Mouse (Mus musculus) thymus, adult 2 months (tissue): ENCODE measurements at regions not wholly inside any gene's neighbourhood (a gene's known extent, or its start where the extent isn't known, plus 50 kb on each side); places are given as distances from the start of the nearest gene placed in this dataset.

Source experiments
- CTCF ChIP-seq: fragments of 200-500 bp; IDR thresholded peaks from 2 replicates; pipeline ENCODE4 v1.5.1; 2012; ENCODE audit warnings: mild to moderate bottlenecking, control low read depth, low read length, moderate library complexity, borderline replicate concordance; ENCODE audit not compliant: control insufficient read depth, poor library complexity, insufficient read depth; ENCODE audit errors: extremely low read depth
- POLR2A ChIP-seq: fragments of 200-500 bp; IDR thresholded peaks from 2 replicates; pipeline ENCODE4 v1.6.1; 2012; ENCODE audit warnings: mild to moderate bottlenecking, low read length, control low read depth, moderate library complexity; ENCODE audit not compliant: control insufficient read depth, poor library complexity, insufficient read depth; ENCODE audit errors: extremely low read depth

DNA sequence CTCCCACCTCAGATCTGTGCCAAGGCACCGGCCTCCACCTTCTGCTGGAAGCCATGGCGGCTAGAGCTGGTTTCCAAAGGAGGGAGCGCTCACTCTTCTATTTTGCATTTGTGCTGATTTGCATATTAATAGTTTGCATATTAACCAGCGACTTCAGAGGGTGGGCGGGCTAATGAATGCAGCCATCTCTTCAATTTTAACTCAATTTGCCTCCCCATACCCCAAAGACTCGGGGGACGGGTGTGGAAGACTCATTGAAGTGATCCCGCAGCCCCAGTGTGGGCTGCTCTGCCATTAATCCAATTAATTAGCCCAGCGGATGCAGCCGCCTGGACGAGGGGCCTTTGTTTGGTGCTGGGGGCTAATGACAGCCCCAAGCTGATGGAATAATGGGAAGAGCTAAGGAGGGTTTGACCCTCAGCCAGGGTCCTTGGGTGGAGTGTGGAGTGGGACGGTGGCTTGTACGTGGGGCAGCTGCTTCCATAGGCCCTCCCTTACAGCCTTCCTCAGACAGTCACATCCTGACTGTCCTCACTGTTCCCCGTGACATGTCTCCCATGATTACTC lies 103.0 kb downstream of the Gm26897 start:
- TF ChIP-seq CTCF, result no peak
- TF ChIP-seq POLR2A, result no peak
